Mouse (Mus musculus): ENCODE data around the gene Gfod1. TPM values are rescaled to one million over a fixed set of nuclear protein-coding genes. Genes with fewer than 3 reads are reported as not detected.
A peak's percentile ranks its signal among the peaks of the same experiment; 100 is the strongest.

Gfod1 gene
- polyA plus RNA-seq, 1 experiment from 2014 or later: 2.7 TPM

GRCm38 (mm10) chr13:43241750-43242149 is 62.2 kb downstream of the Gfod1 start:
- 77% methylated on average over 2 of the region's 2 CpGs for WGBS
- H3K4me3 ChIP-seq (replicated peaks): no peak overlapping the region
- no peak for ATAC-seq (ENCODE audit: low FRiP score)
- H3K9me3 ChIP-seq (replicated peaks): no peaks in the 10 kb centered on the region
- H3K4me1 ChIP-seq: peaks cover 14% of the 10 kb centered on the region
- no peak overlapping the region for H3K27ac ChIP-seq (replicated peaks)
- H3K4me2 ChIP-seq: no peak overlapping the region
- H3K36me3 ChIP-seq: peaks cover 3% of the 10 kb centered on the region; the same call in 1 of the 2 replicates
- H3K9ac ChIP-seq (replicated peaks): no peak overlapping the region
- no peaks in the 10 kb centered on the region for H3K27me3 ChIP-seq (replicated peaks)

- no peaks in the 10 kb centered on the region for H3K27me3 ChIP-seq (replicated peaks)
- H3K36me3 ChIP-seq: no peaks in the 10 kb centered on the region
- H3K4me3 ChIP-seq (replicated peaks): no peak overlapping the region
- no peak overlapping the region for H3K9ac ChIP-seq (replicated peaks)
- peaks cover 14% of the 10 kb centered on the region for H3K4me1 ChIP-seq
- H3K4me2 ChIP-seq: no peak overlapping the region
- WGBS: 9% methylated on average over 1 of the region's 1 CpGs
- no peak for ATAC-seq (ENCODE audit: low FRiP score)
- no peaks in the 10 kb centered on the region for H3K9me3 ChIP-seq (replicated peaks)
- no peak overlapping the region for H3K27ac ChIP-seq (replicated peaks)
These were observed 62.9 kb downstream of the Gfod1 start for GRCm38 (mm10) chr13:43241069-43241468.

- H3K27me3 ChIP-seq (replicated peaks): no peaks in the 10 kb centered on the region
- 81% methylated on average over 11 of the region's 11 CpGs for WGBS
- ATAC-seq (ENCODE audit: low FRiP score): no peak
- H3K4me1 ChIP-seq: peaks cover 24% of the 10 kb centered on the region
- H3K9me3 ChIP-seq (replicated peaks): no peaks in the 10 kb centered on the region
- no peak overlapping the region for H3K27ac ChIP-seq (replicated peaks)
- H3K9ac ChIP-seq (replicated peaks): no peak overlapping the region
- H3K36me3 ChIP-seq: no peaks in the 10 kb centered on the region
- no peak overlapping the region for H3K4me2 ChIP-seq
- H3K4me3 ChIP-seq (replicated peaks): no peak overlapping the region
These were observed 64.2 kb downstream of the Gfod1 start for GRCm38 (mm10) chr13:43239790-43240216.

- 75% methylated on average over 6 of the region's 6 CpGs for WGBS
- Histone ChIP-seq H3K9ac (replicated peaks) (no peak overlapping the region), H3K27ac (replicated peaks) (peak overlapping the region; percentile 1; the same call in 1 of the 2 replicates), H3K27me3 (replicated peaks) (no peaks in the 10 kb centered on the region), H3K4me1 (peaks cover 32% of the 10 kb centered on the region), H3K9me3 (replicated peaks) (no peaks in the 10 kb centered on the region), H3K4me3 (replicated peaks) (no peak overlapping the region), H3K36me3 (no peaks in the 10 kb centered on the region), H3K4me2 (no peak overlapping the region)
- ATAC-seq (ENCODE audit: low FRiP score): no peak
These were observed 67.3 kb downstream of the Gfod1 start for GRCm38 (mm10) chr13:43236630-43237029.

DNA sequence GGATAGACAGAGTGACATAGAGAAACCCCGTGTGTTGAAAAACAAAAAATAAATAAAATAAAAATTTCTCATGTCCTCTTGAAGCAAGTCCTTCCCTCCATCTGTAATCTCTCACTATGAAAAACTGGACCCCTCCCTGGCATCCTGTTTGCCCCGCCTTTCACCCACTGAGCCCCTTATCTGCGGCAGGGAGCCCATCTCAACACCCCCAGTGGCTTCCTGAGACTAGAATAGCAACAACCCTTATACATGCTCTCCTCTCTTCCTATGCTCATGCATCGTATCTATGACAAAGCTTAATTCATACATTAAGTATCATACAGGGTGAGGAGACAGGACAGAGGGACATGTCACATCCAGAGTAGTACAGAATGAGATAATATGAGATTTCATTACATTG is 68.0 kb downstream of the Gfod1 start:
- Histone ChIP-seq H3K9ac (replicated peaks) (no peak overlapping the region), H3K36me3 (no peaks in the 10 kb centered on the region), H3K4me2 (no peak overlapping the region), H3K27ac (replicated peaks) (0 out of 2 replicates have a peak overlapping the region, but pooled peaks have one; percentile 24), H3K27me3 (replicated peaks) (no peaks in the 10 kb centered on the region), H3K4me3 (replicated peaks) (no peak overlapping the region), H3K4me1 (peaks cover 32% of the 10 kb centered on the region), H3K9me3 (replicated peaks) (no peaks in the 10 kb centered on the region)
- WGBS: 88% methylated on average over 4 of the region's 4 CpGs
- ATAC-seq (ENCODE audit: low FRiP score): no peak

GRCm38 (mm10) chr13:43235586-43235910 is 68.4 kb downstream of the Gfod1 start:
- 86% methylated on average over 3 of the region's 3 CpGs for WGBS
- no peaks in the 10 kb centered on the region for H3K36me3 ChIP-seq
- no peaks in the 10 kb centered on the region for H3K9me3 ChIP-seq (replicated peaks)
- H3K4me2 ChIP-seq: no peak overlapping the region
- no peaks in the 10 kb centered on the region for H3K27me3 ChIP-seq (replicated peaks)
- H3K9ac ChIP-seq (replicated peaks): no peak overlapping the region
- H3K4me1 ChIP-seq: peaks cover 32% of the 10 kb centered on the region
- ATAC-seq (ENCODE audit: low FRiP score): no peak
- H3K4me3 ChIP-seq (replicated peaks): no peak overlapping the region
- H3K27ac ChIP-seq (replicated peaks): 0 out of 2 replicates have a peak overlapping the region, but pooled peaks have one; percentile 24

DNA sequence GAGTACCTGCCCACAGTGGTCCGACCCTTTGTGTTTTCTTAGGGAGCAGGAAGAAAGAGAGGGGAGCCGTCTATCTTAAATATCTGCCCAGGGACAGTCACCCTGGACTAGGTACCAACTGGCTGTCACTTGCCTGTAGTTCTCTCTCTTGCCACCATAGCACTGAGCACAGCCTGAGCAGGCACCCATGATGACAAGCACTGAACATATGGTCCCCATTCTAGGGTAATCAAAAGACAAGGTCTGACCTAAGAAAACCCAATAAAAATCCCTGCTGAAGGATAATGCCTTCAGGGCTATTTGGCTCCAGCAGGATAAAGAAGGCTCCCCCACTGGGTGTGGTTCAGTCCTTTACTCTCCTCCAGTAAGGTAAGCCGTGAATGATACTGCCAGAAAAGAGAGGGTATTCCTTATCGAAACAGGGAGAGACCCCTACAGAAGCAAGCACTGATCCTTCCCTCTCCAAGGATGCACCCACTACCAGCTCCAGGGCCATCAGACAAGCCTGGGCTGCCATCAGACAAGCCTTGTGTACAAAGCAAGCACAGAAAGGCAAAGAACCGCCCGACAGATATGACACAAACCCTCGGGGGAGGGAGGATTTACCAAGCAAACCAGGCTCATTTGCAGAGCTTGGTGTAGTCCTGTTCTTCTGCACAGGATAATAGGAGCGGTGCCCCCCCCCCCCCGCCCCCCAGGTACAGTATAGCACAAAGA is 68.9 kb downstream of the Gfod1 start:
- H3K4me3 ChIP-seq (replicated peaks): no peak overlapping the region
- H3K9ac ChIP-seq (replicated peaks): no peak overlapping the region
- H3K27me3 ChIP-seq (replicated peaks): no peaks in the 10 kb centered on the region
- H3K4me2 ChIP-seq: no peak overlapping the region
- ATAC-seq (ENCODE audit: low FRiP score): no peak
- no peaks in the 10 kb centered on the region for H3K36me3 ChIP-seq
- no peaks in the 10 kb centered on the region for H3K9me3 ChIP-seq (replicated peaks)
- H3K27ac ChIP-seq (replicated peaks): 0 out of 2 replicates have a peak overlapping the region, but pooled peaks have one; percentile 33
- 58% methylated on average over 9 of the region's 9 CpGs for WGBS
- H3K4me1 ChIP-seq: peaks cover 37% of the 10 kb centered on the region

DNA sequence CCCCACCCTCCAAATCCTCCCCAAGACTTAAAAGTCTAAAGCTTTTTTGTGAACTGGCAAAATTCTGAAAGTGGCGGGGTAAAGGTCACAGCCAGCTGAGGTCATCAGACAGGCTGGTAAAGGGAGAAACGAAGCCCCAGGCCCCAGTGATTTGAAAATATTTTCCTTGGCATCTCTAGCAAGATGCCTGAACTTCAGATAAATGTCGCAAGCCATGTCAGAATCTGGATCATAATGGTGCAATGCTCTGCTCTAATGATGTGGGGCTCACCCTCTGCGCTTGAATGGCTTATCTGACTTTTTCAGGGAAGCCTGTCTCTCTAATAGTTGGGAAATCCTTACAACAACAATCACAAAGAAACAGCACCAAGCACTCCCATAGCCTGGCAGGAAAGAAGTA is 70.6 kb downstream of the Gfod1 start:
- Histone ChIP-seq H3K9me3 (replicated peaks) (no peaks in the 10 kb centered on the region), H3K4me3 (replicated peaks) (no peak overlapping the region), H3K4me1 (peaks cover 44% of the 10 kb centered on the region), H3K9ac (replicated peaks) (no peak overlapping the region), H3K36me3 (no peaks in the 10 kb centered on the region), H3K27ac (replicated peaks) (no peak overlapping the region), H3K27me3 (replicated peaks) (no peaks in the 10 kb centered on the region), H3K4me2 (no peak overlapping the region)
- no peak for ATAC-seq (ENCODE audit: low FRiP score)
- 82% methylated on average over 4 of the region's 4 CpGs for WGBS

- H3K27ac ChIP-seq (replicated peaks): peak overlapping the region; percentile 88; the same call in 1 of the 2 replicates
- WGBS: 49% methylated on average over 13 of the region's 13 CpGs
- H3K4me1 ChIP-seq: peaks cover 44% of the 10 kb centered on the region
- no peaks in the 10 kb centered on the region for H3K36me3 ChIP-seq
- no peak for ATAC-seq (ENCODE audit: low FRiP score)
- H3K9ac ChIP-seq (replicated peaks): no peak overlapping the region
- no peaks in the 10 kb centered on the region for H3K9me3 ChIP-seq (replicated peaks)
- no peaks in the 10 kb centered on the region for H3K27me3 ChIP-seq (replicated peaks)
- no peak overlapping the region for H3K4me2 ChIP-seq
- H3K4me3 ChIP-seq (replicated peaks): no peak overlapping the region
These were observed 71.8 kb downstream of the Gfod1 start for GRCm38 (mm10) chr13:43231965-43232860.

GRCm38 (mm10) chr13:43230842-43231241 is 73.1 kb downstream of the Gfod1 start:
- 67% methylated on average over 4 of the region's 4 CpGs for WGBS
- H3K27me3 ChIP-seq (replicated peaks): no peaks in the 10 kb centered on the region
- H3K4me1 ChIP-seq: peaks cover 44% of the 10 kb centered on the region
- H3K4me2 ChIP-seq: no peak overlapping the region
- peak overlapping the region; percentile 88 for H3K27ac ChIP-seq (replicated peaks)
- no peak for ATAC-seq (ENCODE audit: low FRiP score)
- H3K4me3 ChIP-seq (replicated peaks): no peak overlapping the region
- H3K36me3 ChIP-seq: no peaks in the 10 kb centered on the region
- no peak overlapping the region for H3K9ac ChIP-seq (replicated peaks)
- no peaks in the 10 kb centered on the region for H3K9me3 ChIP-seq (replicated peaks)

GRCm38 (mm10) chr13:43230238-43230637 is 73.7 kb downstream of the Gfod1 start:
- Histone ChIP-seq H3K9ac (replicated peaks) (no peak overlapping the region), H3K4me1 (peaks cover 39% of the 10 kb centered on the region), H3K4me2 (no peak overlapping the region), H3K4me3 (replicated peaks) (no peak overlapping the region), H3K36me3 (no peaks in the 10 kb centered on the region), H3K27me3 (replicated peaks) (no peaks in the 10 kb centered on the region), H3K27ac (replicated peaks) (peak overlapping the region; percentile 88), H3K9me3 (replicated peaks) (no peaks in the 10 kb centered on the region)
- ATAC-seq (ENCODE audit: low FRiP score): peak; percentile 39; the same call in 1 of the 2 replicates
- 48% methylated on average over 6 of the region's 6 CpGs for WGBS

DNA sequence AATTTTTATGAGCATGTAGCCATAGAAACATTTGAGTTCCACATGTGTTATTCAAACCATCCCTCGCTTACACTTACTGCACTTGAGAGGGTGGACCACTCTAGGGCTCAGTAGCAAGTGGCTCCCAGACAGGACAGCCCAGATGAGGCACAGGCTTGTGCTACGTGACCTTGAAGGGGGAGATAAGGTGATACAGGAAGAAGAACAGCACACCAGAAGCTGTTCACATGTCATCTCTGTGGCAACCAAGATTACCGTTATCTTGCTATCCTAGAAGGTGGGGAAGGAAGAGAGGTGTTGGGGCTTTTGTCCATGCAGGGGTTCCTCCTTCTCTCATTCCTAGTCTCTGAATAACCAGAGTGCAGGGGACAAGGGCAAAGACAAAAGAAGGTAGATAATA is 74.2 kb downstream of the Gfod1 start:
- no peak overlapping the region for H3K4me3 ChIP-seq (replicated peaks)
- no peak overlapping the region for H3K9ac ChIP-seq (replicated peaks)
- H3K9me3 ChIP-seq (replicated peaks): no peaks in the 10 kb centered on the region
- no peak for ATAC-seq (ENCODE audit: low FRiP score)
- H3K27ac ChIP-seq (replicated peaks): peak overlapping the region; percentile 88
- no peak overlapping the region for H3K4me2 ChIP-seq
- no peaks in the 10 kb centered on the region for H3K36me3 ChIP-seq
- WGBS: 93% methylated on average over 3 of the region's 3 CpGs
- H3K4me1 ChIP-seq: peaks cover 34% of the 10 kb centered on the region
- no peaks in the 10 kb centered on the region for H3K27me3 ChIP-seq (replicated peaks)

All from neural tube, embryonic 15.5 days (tissue).